Mouse (Mus musculus) ES-E14 (cell line): Measurements from ENCODE around the gene Egr2.

ENCODE experiments used
- CHD2 ChIP-seq: IDR thresholded peaks from 2 replicates; pipeline ENCODE4 v1.6.1; 2014; ENCODE audit warnings: mild to moderate bottlenecking, low read depth, low read length, inconsistent platforms
- MAFK ChIP-seq: IDR thresholded peaks from 2 replicates; pipeline ENCODE4 v1.6.1; 2014; ENCODE audit warnings: mild to moderate bottlenecking, low read depth, low read length, inconsistent platforms; ENCODE audit not compliant: insufficient read depth
- ZC3H11A ChIP-seq: IDR thresholded peaks from 2 replicates; pipeline ENCODE4 v1.6.1; 2012; ENCODE audit warnings: low read depth, mild to moderate bottlenecking, inconsistent platforms, low read length, borderline replicate concordance

DNA sequence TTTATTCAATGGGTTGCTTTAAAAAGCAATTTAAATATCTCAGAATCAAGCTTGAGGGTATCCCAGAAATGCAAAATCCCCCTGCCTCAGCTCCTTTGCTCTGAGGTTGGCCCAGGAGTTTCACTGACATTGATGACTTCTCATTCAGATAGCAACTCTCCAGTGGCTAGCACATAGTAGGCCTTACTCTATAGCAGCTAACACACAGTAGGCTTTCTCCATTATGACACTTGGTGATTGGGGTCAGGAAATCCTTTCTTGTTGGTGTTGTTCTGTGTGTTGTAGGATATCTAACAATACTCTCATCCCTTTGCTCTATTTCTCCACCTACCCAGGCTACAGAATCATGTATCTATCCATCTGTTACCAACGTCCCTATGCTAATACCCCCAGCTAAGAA, 25.9 kb downstream of the Egr2 start:
- TF ChIP-seq CHD2: no peak
- TF ChIP-seq ZC3H11A: no peak
- TF ChIP-seq MAFK: no peak
